Mouse (Mus musculus): ENCODE results near the gene Ccdc177. TPM values are rescaled to one million over a fixed set of nuclear protein-coding genes. Genes with fewer than 3 reads are reported as not detected.

Gene Ccdc177
- polyA plus RNA-seq, 1 experiment from 2014 or later: not detected

DNA sequence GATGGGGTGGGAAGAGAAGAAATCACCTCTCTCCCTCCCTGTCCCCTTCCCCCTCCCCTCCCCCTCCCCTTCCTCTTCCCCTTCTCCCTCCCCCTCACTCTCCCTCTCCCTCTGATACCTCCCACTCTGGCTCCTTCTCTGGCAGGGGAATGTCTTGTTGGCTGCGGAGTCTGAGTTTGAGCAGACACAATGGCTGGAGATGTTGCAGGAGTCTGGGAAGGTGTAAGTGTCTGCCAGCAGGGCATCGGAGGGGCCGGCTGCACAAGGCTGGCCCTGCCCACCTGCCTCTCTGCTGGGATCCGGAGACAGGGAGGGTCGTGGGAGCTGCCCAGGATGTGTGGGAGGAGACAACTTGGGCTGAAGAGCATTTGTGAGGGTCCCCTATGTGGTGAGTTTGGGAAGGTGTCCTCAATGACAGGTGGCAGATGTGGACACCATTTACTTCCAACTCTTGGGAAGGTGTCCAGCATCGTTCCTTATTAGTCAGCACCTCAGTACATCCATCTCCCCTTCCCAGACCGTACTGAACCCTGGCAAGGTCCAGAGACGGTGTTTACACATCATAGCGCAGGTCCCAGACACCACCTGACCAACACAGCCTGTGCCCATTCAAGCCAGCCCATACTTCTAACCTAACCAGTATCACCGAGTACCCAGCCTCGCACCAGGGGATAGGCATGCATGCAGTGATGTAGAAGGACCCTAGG, 54.1 kb downstream of the Ccdc177 start:
- Histone ChIP-seq H3K27me3 (ENCODE audit: insufficient read depth, low read length) (no peaks in the 10 kb centered on the region), H3K36me3 (replicated peaks; ENCODE audit: insufficient read depth, low read length) (no peaks in the 10 kb centered on the region), H3K4me3 (ENCODE audit: low read depth, low read length) (no peak overlapping the region), H3K27ac (ENCODE audit: low read depth) (no peak overlapping the region), H3K4me2 (ENCODE audit: low read depth, low read length) (no peak overlapping the region), H3K9ac (replicated peaks) (no peak overlapping the region), H3K4me1 (ENCODE audit: insufficient read depth) (no peaks in the 10 kb centered on the region), H3K9me3 (ENCODE audit: low read length) (no peaks in the 10 kb centered on the region)
- DNase-seq: no peak
- WGBS (ENCODE audit: insufficient replicate concordance): 52% methylated on average over 11 of the region's 11 CpGs
- no peak for ATAC-seq
- TF ChIP-seq CTCF (IDR thresholded peaks at IDR 0.05; ENCODE audit: low read depth) (no peak), EP300 (IDR thresholded peaks at IDR 0.05; ENCODE audit: low read depth) (no peak)

Other genes with a start within 250 kb of the Ccdc177 start
- gene Galnt16, start 242.4 kb downstream of the Ccdc177 start, polyA plus RNA-seq (2015; fragmentation: Nextera tagmentation; extraction: Ambion mirVana): 0.09 and 0.15 TPM in 2 replicates
- 8.0 and 10.7 TPM in 2 replicates for gene Slc39a9, start 116.8 kb downstream of the Ccdc177 start, polyA plus RNA-seq (2015; fragmentation: Nextera tagmentation; extraction: Ambion mirVana)
- gene Erh, start 116.3 kb downstream of the Ccdc177 start, polyA plus RNA-seq (2015; fragmentation: Nextera tagmentation; extraction: Ambion mirVana): 81.6 and 92.2 TPM in 2 replicates
- 0.13 TPM in 1 of 2 replicates, not detected in the other for gene Plekhd1, start 68.1 kb downstream of the Ccdc177 start, polyA plus RNA-seq (2015; fragmentation: Nextera tagmentation; extraction: Ambion mirVana)
- 8.6 and 10.8 TPM in 2 replicates for gene Susd6, start 29.8 kb upstream of the Ccdc177 start, polyA plus RNA-seq (2015; fragmentation: Nextera tagmentation; extraction: Ambion mirVana)
- 249 and 270 TPM in 2 replicates for gene Srsf5, start 184.8 kb upstream of the Ccdc177 start, polyA plus RNA-seq (2015; fragmentation: Nextera tagmentation; extraction: Ambion mirVana)
- 500 and 502 TPM in 2 replicates for gene Slc10a1, start 208.0 kb upstream of the Ccdc177 start, polyA plus RNA-seq (2015; fragmentation: Nextera tagmentation; extraction: Ambion mirVana)